Mouse (Mus musculus) liver, adult (tissue): ENCODE measurements around the gene Gcnt3.

ENCODE experiments used
- GATA4 ChIP-seq: IDR thresholded peaks from 2 replicates; pipeline ENCODE4 v1.6.1; 2014; ENCODE audit warnings: mild to moderate bottlenecking, low read length; ENCODE audit not compliant: insufficient replicate concordance

Gcnt3 gene

GRCm38 (mm10) chr9:70049839-70050238 is 12.0 kb upstream of the Gcnt3 start:
- TF ChIP-seq GATA4, result no peak

- TF ChIP-seq GATA4, result no peak
These were observed 11.5 kb upstream of the Gcnt3 start for GRCm38 (mm10) chr9:70049416-70049783.

GRCm38 (mm10) chr9:70048751-70049415 is 11.0 kb upstream of the Gcnt3 start:
- no peak for TF ChIP-seq GATA4

- no peak for TF ChIP-seq GATA4
These were observed 10.4 kb upstream of the Gcnt3 start for GRCm38 (mm10) chr9:70048280-70048679.

- no peak for TF ChIP-seq GATA4
These were observed 10.0 kb upstream of the Gcnt3 start for GRCm38 (mm10) chr9:70047839-70048238.

GRCm38 (mm10) chr9:70046255-70046654 is 8.4 kb upstream of the Gcnt3 start:
- no peak for TF ChIP-seq GATA4

GRCm38 (mm10) chr9:70044865-70045264 is 7.0 kb upstream of the Gcnt3 start:
- no peak for TF ChIP-seq GATA4

GRCm38 (mm10) chr9:70042935-70043334 is 5.0 kb upstream of the Gcnt3 start:
- no peak for TF ChIP-seq GATA4

GRCm38 (mm10) chr9:70042137-70042536 is 4.2 kb upstream of the Gcnt3 start:
- TF ChIP-seq GATA4, result no peak

- no peak for TF ChIP-seq GATA4
These were observed 2.7 kb upstream of the Gcnt3 start for GRCm38 (mm10) chr9:70040570-70040969.

- no peak for TF ChIP-seq GATA4
These were observed 1.9 kb upstream of the Gcnt3 start for GRCm38 (mm10) chr9:70039597-70040385.

GRCm38 (mm10) chr9:70036646-70037045 is 1.2 kb downstream of the Gcnt3 start:
- TF ChIP-seq GATA4, result no peak

GRCm38 (mm10) chr9:70034702-70035101 is 3.2 kb downstream of the Gcnt3 start:
- TF ChIP-seq GATA4, result no peak

- no peak for TF ChIP-seq GATA4
These were observed 4.8 kb downstream of the Gcnt3 start for GRCm38 (mm10) chr9:70033056-70033455.

GRCm38 (mm10) chr9:70032167-70032566 is 5.7 kb downstream of the Gcnt3 start:
- TF ChIP-seq GATA4, result no peak

- no peak for TF ChIP-seq GATA4
These were observed 12.4 kb downstream of the Gcnt3 start for GRCm38 (mm10) chr9:70025365-70026012.

GRCm38 (mm10) chr9:70024648-70025047 is 13.2 kb downstream of the Gcnt3 start:
- no peak for TF ChIP-seq GATA4

- TF ChIP-seq GATA4, result peak; percentile 97
These were observed 15.8 kb downstream of the Gcnt3 start for GRCm38 (mm10) chr9:70022083-70022482.
